Mouse (Mus musculus): ENCODE measurements at regions not wholly inside any gene's neighbourhood (a gene's known extent, or its start where the extent isn't known, plus 50 kb on each side); places are given as distances from the start of the nearest gene placed in this dataset.

DNA sequence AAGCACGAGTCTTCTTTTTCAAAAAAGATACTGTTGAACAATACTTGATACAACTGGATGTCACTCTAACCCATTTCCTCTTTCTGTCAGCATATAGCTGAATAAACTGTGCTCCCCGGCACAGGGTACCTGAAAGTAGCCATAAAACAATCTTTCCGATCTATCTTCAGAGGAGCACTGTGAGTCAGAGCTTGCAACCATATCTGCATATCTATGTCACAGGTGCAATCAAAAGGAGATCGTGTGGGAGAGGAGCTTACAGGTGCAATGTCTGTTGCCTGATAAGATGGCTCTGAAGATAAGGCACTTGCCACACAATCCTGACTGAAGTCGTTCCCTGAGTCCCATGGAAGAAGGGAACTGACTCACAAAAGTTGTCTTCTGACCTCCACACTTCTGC is 58.5 kb upstream of the Hnrnpa3 start:
- TF ChIP-seq CTCF (IDR thresholded peaks at IDR 0.05; ENCODE audit: extremely low read depth, insufficient read depth, low read length) (no peak), POLR2A (IDR thresholded peaks at IDR 0.05; ENCODE audit: extremely low read depth, insufficient read depth, low read length) (no peak)
